Comparison of ENCODE assay signal across 28 mouse cellular contexts in the genomic region with DNA sequence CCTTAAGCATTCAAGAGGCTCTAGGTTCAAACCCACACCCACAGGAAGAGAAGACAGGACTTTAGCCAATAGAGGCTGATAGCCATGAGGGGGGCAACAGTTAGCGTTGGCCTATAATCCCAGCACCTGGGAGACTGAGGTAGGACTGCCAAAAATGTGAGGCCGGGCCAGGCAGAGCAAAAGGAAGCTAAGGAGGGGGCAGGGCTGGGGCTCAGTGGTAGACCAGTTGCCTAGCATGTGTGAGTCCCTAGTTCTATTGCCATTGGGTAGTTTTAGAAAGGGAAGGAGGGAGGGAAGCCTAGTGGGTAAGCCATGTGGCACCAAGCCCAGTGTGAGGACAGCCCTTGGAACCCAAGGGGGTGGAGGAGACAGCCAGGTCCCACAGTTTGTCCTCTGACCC. TPM values are rescaled to one million over a fixed set of nuclear protein-coding genes. Genes with fewer than 3 reads are reported as not detected.
A peak's percentile ranks its signal among the peaks of the same experiment; 100 is the strongest.
DNase-seq lines count a peak whose midpoint lies in the region; ATAC-seq and TF ChIP-seq lines count a peak whose summit lies in the region.
"Had no signal": no experiment of that assay in that cellular context is flagged by ENCODE, and none has a peak within 500 bp of the region (broad histone marks: within the 10 kb centered on the region; RNA-seq: fewer than 3 reads in every experiment).

No protein-coding gene starts in this region.

- no peak for ATAC-seq in heart, postnatal 0 days (ENCODE audit: insufficient read depth, low read depth)
- ATAC-seq in neural tube, embryonic 13.5 days (ENCODE audit: low read depth) = 0 out of 2 replicates have a peak, but pooled peaks have one; percentile 47
- ATAC-seq: forebrain, embryonic 16.5 days had no signal

- no peak for TF ChIP-seq CTCF in heart, postnatal 0 days (IDR thresholded peaks at IDR 0.05; ENCODE audit: low read depth)

- no peak for TF ChIP-seq EP300 in heart, postnatal 0 days (IDR thresholded peaks at IDR 0.05; ENCODE audit: low read depth)

- no peak overlapping the region for H3K9ac ChIP-seq in heart, postnatal 0 days (replicated peaks; ENCODE audit: low read depth, low read length)
- H3K9ac ChIP-seq in neural tube, embryonic 13.5 days = no peak overlapping the region
- H3K9ac ChIP-seq: embryonic facial prominence, embryonic 13.5 days; heart, embryonic 12.5 days; kidney, embryonic 15.5 days; limb, embryonic 12.5 days; liver, embryonic 15.5 days; lung, embryonic 14.5 days; neural tube, embryonic 12.5 days had no signal

- no peak overlapping the region for H3K4me2 ChIP-seq in heart, postnatal 0 days (ENCODE audit: low read depth, low read length)
- H3K4me2 ChIP-seq in neural tube, embryonic 13.5 days = no peak overlapping the region
- H3K4me2 ChIP-seq: embryonic facial prominence, embryonic 13.5 days; heart, embryonic 12.5 days; kidney, embryonic 15.5 days; limb, embryonic 12.5 days; liver, embryonic 15.5 days; lung, embryonic 14.5 days; midbrain, embryonic 11.5 days; neural tube, embryonic 12.5 days had no signal

- no peaks in the 10 kb centered on the region for H3K4me1 ChIP-seq in heart, postnatal 0 days (ENCODE audit: control insufficient read depth, insufficient read depth)
- no peaks in the 10 kb centered on the region for H3K4me1 ChIP-seq in neural tube, embryonic 13.5 days (replicated peaks)
- H3K4me1 ChIP-seq: embryonic facial prominence, embryonic 13.5 days; forebrain, embryonic 10.5 days; heart, embryonic 12.5 days; kidney, embryonic 15.5 days; limb, embryonic 12.5 days; liver, embryonic 15.5 days; neural tube, embryonic 12.5 days had no signal

- WGBS in heart, postnatal 0 days = 80% methylated on average over 2 of the region's 2 CpGs
- WGBS in neural tube, embryonic 13.5 days = 94% methylated on average over 2 of the region's 2 CpGs

- H3K27me3 ChIP-seq in heart, postnatal 0 days (ENCODE audit: control insufficient read depth, insufficient read depth, low read length) = no peaks in the 10 kb centered on the region
- no peaks in the 10 kb centered on the region for H3K27me3 ChIP-seq in neural tube, embryonic 13.5 days
- H3K27me3 ChIP-seq: embryonic facial prominence, embryonic 13.5 days; heart, embryonic 12.5 days; kidney, embryonic 15.5 days; limb, embryonic 12.5 days; liver, embryonic 15.5 days; neural tube, embryonic 12.5 days had no signal

- no peaks in the 10 kb centered on the region for H3K9me3 ChIP-seq in heart, postnatal 0 days (replicated peaks; ENCODE audit: control insufficient read depth, low read length)
- H3K9me3 ChIP-seq in neural tube, embryonic 13.5 days = no peaks in the 10 kb centered on the region
- H3K9me3 ChIP-seq: embryonic facial prominence, embryonic 13.5 days; forebrain, embryonic 10.5 days; heart, embryonic 12.5 days; kidney, embryonic 15.5 days; limb, embryonic 12.5 days; liver, embryonic 15.5 days; neural tube, embryonic 12.5 days had no signal

- no peak for DNase-seq in heart, postnatal 0 days (ENCODE audit: low spot score)
- no peak for DNase-seq in heart, postnatal 36 days
- peak; percentile 26 to 53 for DNase-seq in layer of hippocampus, postnatal 10 days (ENCODE audit: low spot score in 2 of 2)
- DNase-seq in layer of hippocampus, adult 9-11 months = no peak
- DNase-seq in neural tube, embryonic 10.5 days (ENCODE audit: extremely low spot score, low spot score) = no peak
- no peak for DNase-seq in testis, postnatal 10 days (ENCODE audit: low spot score)
- DNase-seq: adrenal gland, postnatal 25 days; B cell, adult 2 months; heart, adult 2 months; heart, postnatal 10 days; kidney, adult 18-20 months; kidney, postnatal 25 days; lung, embryonic 14.5 days; lung, postnatal 14 days; retina, postnatal 1 day; spleen, adult 18-20 months; thymus, adult 18-20 months; thymus, postnatal 25 days had no signal

- intact Hi-C loops in heart, postnatal 36 days (cut with DNase I) = no loop called here

- H3K4me3 ChIP-seq in heart, postnatal 0 days (ENCODE audit: low read depth, low read length) = no peak overlapping the region
- no peak overlapping the region for H3K4me3 ChIP-seq in neural tube, embryonic 13.5 days
- H3K4me3 ChIP-seq: embryonic facial prominence, embryonic 13.5 days; forebrain, embryonic 10.5 days; heart, adult 2 months; heart, embryonic 12.5 days; kidney, embryonic 15.5 days; limb, embryonic 12.5 days; liver, embryonic 15.5 days; neural tube, embryonic 12.5 days had no signal

- peaks cover 47% of the 10 kb centered on the region for H3K36me3 ChIP-seq in heart, postnatal 0 days (replicated peaks; ENCODE audit: control insufficient read depth, insufficient read depth, low read length)
- peaks cover 80% of the 10 kb centered on the region for H3K36me3 ChIP-seq in neural tube, embryonic 13.5 days

- peak overlapping the region; percentile 20; the same call in 1 of the 2 replicates for H3K27ac ChIP-seq in heart, postnatal 0 days (ENCODE audit: low read depth)
- H3K27ac ChIP-seq in neural tube, embryonic 13.5 days (replicated peaks) = no peak overlapping the region
- H3K27ac ChIP-seq: embryonic facial prominence, embryonic 13.5 days; forebrain, embryonic 10.5 days; heart, adult 2 months; kidney, embryonic 15.5 days; limb, embryonic 12.5 days; liver, embryonic 15.5 days; neural tube, embryonic 12.5 days had no signal

RNA-seq across cellular contexts. Expression of a gene that starts 26.2 kb away (rescaled TPM):
- 135 and 194 TPM in 2 replicates for total RNA-seq in heart, postnatal 0 days (2014; rRNA removed; ENCODE audit: low replicate concordance)
- 241 and 249 TPM in 2 replicates for polyA plus RNA-seq in heart, postnatal 0 days (2015; fragmentation: Nextera tagmentation; extraction: Ambion mirVana)
- 100 to 1,000 TPM; 239 to 240 TPM for total RNA-seq in heart, postnatal 36 days (2021)
- total RNA-seq in layer of hippocampus, postnatal 10 days (2021) = 100 to 1,000 TPM; 444 to 449 TPM
- polyA plus RNA-seq in neural tube, embryonic 13.5 days (2015; fragmentation: Nextera tagmentation; extraction: Ambion mirVana) = 437 and 456 TPM in 2 replicates

RNA-seq across cellular contexts. Expression of a gene that starts 37.3 kb away (rescaled TPM):
- 11.3 and 12.8 TPM in 2 replicates for total RNA-seq in heart, postnatal 0 days (2014; rRNA removed; ENCODE audit: low replicate concordance)
- polyA plus RNA-seq in heart, postnatal 0 days (2015; fragmentation: Nextera tagmentation; extraction: Ambion mirVana) = 7.9 and 8.0 TPM in 2 replicates
- 1 to 10 TPM; 8.2 to 9.0 TPM for total RNA-seq in heart, postnatal 36 days (2021)
- total RNA-seq in layer of hippocampus, postnatal 10 days (2021) = 10 to 100 TPM; 20.5 to 21.5 TPM
- polyA plus RNA-seq in neural tube, embryonic 13.5 days (2015; fragmentation: Nextera tagmentation; extraction: Ambion mirVana) = 16.9 and 17.0 TPM in 2 replicates

Comparison
In these comparisons a context has a peak if more than half of its experiments do, and no peak if none do; other contexts are left out.
1. DNase-seq: peak in layer of hippocampus, postnatal 10 days (2 of 2); none in heart, postnatal 0 days (single experiment), heart, postnatal 36 days (0 of 2), layer of hippocampus, adult 9-11 months (single experiment), neural tube, embryonic 10.5 days (single experiment) and testis, postnatal 10 days (single experiment).